Mouse (Mus musculus): ENCODE data around the gene Manf. TPM values are rescaled to one million over a fixed set of nuclear protein-coding genes. Genes with fewer than 3 reads are reported as not detected.

The Manf gene
- polyA plus RNA-seq, 2 experiments = 52.1 to 159 TPM

GRCm38 (mm10) chr9:106908715-106909114 lies 16.9 kb upstream of the Manf start:
- Histone ChIP-seq H3K9ac (replicated peaks) (no peak overlapping the region), H3K9me3 (ENCODE audit: control insufficient read depth, low read length) (no peaks in the 10 kb centered on the region), H3K4me3 (ENCODE audit: insufficient read depth in 1 of 2, low read depth in 2 of 2, low read length in 2 of 2) (no peak overlapping the region), H3K27me3 (ENCODE audit: control insufficient read depth, insufficient read depth, low read length) (no peaks in the 10 kb centered on the region), H3K4me1 (replicated peaks; ENCODE audit: control insufficient read depth in 2 of 2, insufficient read depth in 2 of 2, low read length in 1 of 2) (no peaks in the 10 kb centered on the region), H3K36me3 (replicated peaks; ENCODE audit: control insufficient read depth, insufficient read depth, low read depth) (no peaks in the 10 kb centered on the region), H3K4me2 (ENCODE audit: low read depth) (no peak overlapping the region), H3K27ac (no peak overlapping the region)
- TF ChIP-seq EP300 (IDR thresholded peaks at IDR 0.05; ENCODE audit: low read depth) (no peak), CTCF (IDR thresholded peaks at IDR 0.05; ENCODE audit: low read depth) (no peak)
- DNase-seq (ENCODE audit: low read depth in 3 of 3, low spot score in 3 of 3) = no peak
- 28% methylated on average over 5 of the region's 5 CpGs for WGBS (ENCODE audit: insufficient replicate concordance)
- 0 out of 2 replicates have a peak, but pooled peaks have one; percentile 37 for ATAC-seq (ENCODE audit: insufficient read depth)

DNA sequence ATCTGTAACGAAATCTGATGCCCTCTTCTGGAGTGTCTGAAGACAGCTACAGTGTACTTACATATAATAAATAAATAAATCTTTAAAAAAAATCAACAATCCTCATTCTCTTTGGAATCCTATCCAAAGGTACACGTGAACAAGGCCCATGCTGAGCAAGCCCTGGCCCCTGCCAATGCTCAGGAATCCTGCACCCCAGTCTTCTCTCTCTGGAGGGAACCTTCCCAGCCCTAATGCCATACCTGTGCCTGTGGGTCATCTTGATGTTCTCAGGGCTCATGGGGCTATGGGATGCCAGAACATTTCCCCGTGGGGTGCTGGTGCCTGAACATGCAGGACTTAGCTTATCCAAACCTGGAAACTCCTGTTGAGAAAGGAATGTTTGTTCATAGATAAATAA lies 16.4 kb upstream of the Manf start:
- Histone ChIP-seq H3K4me1 (replicated peaks; ENCODE audit: control insufficient read depth in 2 of 2, insufficient read depth in 2 of 2, low read length in 1 of 2) (no peaks in the 10 kb centered on the region), H3K36me3 (replicated peaks; ENCODE audit: control insufficient read depth, insufficient read depth, low read depth) (no peaks in the 10 kb centered on the region), H3K27ac (no peak overlapping the region), H3K9me3 (ENCODE audit: control insufficient read depth, low read length) (no peaks in the 10 kb centered on the region), H3K27me3 (ENCODE audit: control insufficient read depth, insufficient read depth, low read length) (no peaks in the 10 kb centered on the region), H3K4me3 (ENCODE audit: insufficient read depth in 1 of 2, low read depth in 2 of 2, low read length in 2 of 2) (no peak overlapping the region), H3K4me2 (ENCODE audit: low read depth) (no peak overlapping the region), H3K9ac (replicated peaks) (no peak overlapping the region)
- ATAC-seq (ENCODE audit: insufficient read depth) = no peak
- TF ChIP-seq CTCF (IDR thresholded peaks at IDR 0.05; ENCODE audit: low read depth) (no peak), EP300 (IDR thresholded peaks at IDR 0.05; ENCODE audit: low read depth) (no peak)
- 53% methylated on average over 3 of the region's 3 CpGs for WGBS (ENCODE audit: insufficient replicate concordance)
- DNase-seq (ENCODE audit: low read depth in 3 of 3, low spot score in 3 of 3) = no peak

- no peak for ATAC-seq (ENCODE audit: insufficient read depth)
- Histone ChIP-seq H3K9me3 (ENCODE audit: control insufficient read depth, low read length) (no peaks in the 10 kb centered on the region), H3K4me1 (replicated peaks; ENCODE audit: control insufficient read depth in 2 of 2, insufficient read depth in 2 of 2, low read length in 1 of 2) (no peaks in the 10 kb centered on the region), H3K9ac (replicated peaks) (no peak overlapping the region), H3K27me3 (ENCODE audit: control insufficient read depth, insufficient read depth, low read length) (no peaks in the 10 kb centered on the region), H3K36me3 (replicated peaks; ENCODE audit: control insufficient read depth, insufficient read depth, low read depth) (no peaks in the 10 kb centered on the region), H3K27ac (no peak overlapping the region), H3K4me2 (ENCODE audit: low read depth) (no peak overlapping the region), H3K4me3 (ENCODE audit: insufficient read depth in 1 of 2, low read depth in 2 of 2, low read length in 2 of 2) (no peak overlapping the region)
- TF ChIP-seq EP300 (IDR thresholded peaks at IDR 0.05; ENCODE audit: low read depth) (no peak), CTCF (IDR thresholded peaks at IDR 0.05; ENCODE audit: low read depth) (no peak)
- WGBS (ENCODE audit: insufficient replicate concordance) = 61% methylated on average over 8 of the region's 8 CpGs
- DNase-seq (ENCODE audit: low read depth in 3 of 3, low spot score in 3 of 3) = no peak
These were observed 14.8 kb upstream of the Manf start for GRCm38 (mm10) chr9:106906597-106906996.

DNA sequence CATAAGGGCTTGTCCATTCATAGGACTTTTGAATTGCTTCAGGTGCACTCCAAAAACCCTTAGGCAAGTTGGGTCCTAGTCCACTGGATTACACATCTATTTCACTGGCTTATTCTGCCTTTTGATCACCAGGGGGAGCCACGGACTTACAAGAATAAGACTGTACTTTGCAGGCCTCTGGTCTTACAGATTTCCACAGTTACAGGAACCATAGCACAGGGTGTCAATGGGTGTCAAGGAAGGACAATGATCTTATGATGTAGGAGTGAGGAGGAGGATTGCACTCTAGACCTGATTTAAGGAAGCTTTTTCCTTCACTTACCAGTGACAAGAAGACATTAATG lies 12.0 kb upstream of the Manf start:
- Histone ChIP-seq H3K9ac (replicated peaks) (no peak overlapping the region), H3K27ac (no peak overlapping the region), H3K4me1 (replicated peaks; ENCODE audit: control insufficient read depth in 2 of 2, insufficient read depth in 2 of 2, low read length in 1 of 2) (no peaks in the 10 kb centered on the region), H3K9me3 (ENCODE audit: control insufficient read depth, low read length) (no peaks in the 10 kb centered on the region), H3K4me3 (ENCODE audit: insufficient read depth in 1 of 2, low read depth in 2 of 2, low read length in 2 of 2) (no peak overlapping the region), H3K36me3 (replicated peaks; ENCODE audit: control insufficient read depth, insufficient read depth, low read depth) (no peaks in the 10 kb centered on the region), H3K27me3 (ENCODE audit: control insufficient read depth, insufficient read depth, low read length) (no peaks in the 10 kb centered on the region), H3K4me2 (ENCODE audit: low read depth) (no peak overlapping the region)
- TF ChIP-seq CTCF (IDR thresholded peaks at IDR 0.05; ENCODE audit: low read depth) (peak; percentile 57), EP300 (IDR thresholded peaks at IDR 0.05; ENCODE audit: low read depth) (no peak)
- DNase-seq (ENCODE audit: low read depth in 3 of 3, low spot score in 3 of 3) (peak in 1 of 3 experiments; percentile 41), ATAC-seq (ENCODE audit: insufficient read depth) (no peak)
- 3% methylated on average over 1 of the region's 1 CpGs for WGBS (ENCODE audit: insufficient replicate concordance)

DNA sequence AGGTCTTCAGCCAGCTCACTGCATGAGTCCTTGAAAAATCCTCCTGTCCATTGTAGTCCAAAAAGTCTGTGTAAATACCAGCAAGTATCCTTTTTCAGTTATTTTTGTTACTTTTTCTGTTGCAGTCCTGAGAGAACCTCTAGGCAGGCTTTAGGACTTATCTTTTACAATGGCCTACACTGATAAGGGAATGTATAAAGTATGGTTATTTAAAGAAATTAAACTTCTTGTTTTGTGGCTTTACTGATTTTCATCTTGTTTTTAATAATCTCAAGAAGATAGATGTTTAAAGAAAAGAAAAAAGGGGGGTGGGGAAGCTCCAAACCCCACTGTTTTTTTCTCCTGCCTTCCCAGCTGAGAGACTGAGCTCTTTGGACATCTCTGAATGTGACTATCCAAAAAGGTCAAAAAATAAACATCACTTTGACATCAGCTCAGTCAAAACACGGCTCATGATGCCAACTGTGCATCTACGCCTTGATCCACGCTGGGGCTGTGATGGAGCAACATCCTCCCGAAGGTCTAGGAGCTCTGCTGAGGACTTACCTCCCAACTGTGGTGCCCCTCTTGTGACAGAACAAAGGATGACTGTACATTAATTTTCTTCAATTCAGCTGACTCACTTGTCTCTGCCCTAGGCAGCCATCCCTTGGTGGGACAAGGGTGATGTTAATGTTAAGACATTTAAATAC lies 11.5 kb upstream of the Manf start:
- no peak overlapping the region for H3K27ac ChIP-seq
- ATAC-seq (ENCODE audit: insufficient read depth) = no peak

More for the DNA sequence above, 11.5 kb upstream of the Manf start:
- no peaks in the 10 kb centered on the region for H3K27me3 ChIP-seq (ENCODE audit: control insufficient read depth, insufficient read depth, low read length)
- H3K4me2 ChIP-seq (ENCODE audit: low read depth) = no peak overlapping the region
- no peaks in the 10 kb centered on the region for H3K4me1 ChIP-seq (replicated peaks; ENCODE audit: control insufficient read depth in 2 of 2, insufficient read depth in 2 of 2, low read length in 1 of 2)
- H3K36me3 ChIP-seq (replicated peaks; ENCODE audit: control insufficient read depth, insufficient read depth, low read depth) = no peaks in the 10 kb centered on the region
- no peak overlapping the region for H3K9ac ChIP-seq (replicated peaks)
- no peak for DNase-seq (ENCODE audit: low read depth in 3 of 3, low spot score in 3 of 3)
- no peaks in the 10 kb centered on the region for H3K9me3 ChIP-seq (ENCODE audit: control insufficient read depth, low read length)
- no peak overlapping the region for H3K4me3 ChIP-seq (ENCODE audit: insufficient read depth in 1 of 2, low read depth in 2 of 2, low read length in 2 of 2)
- TF ChIP-seq EP300 (IDR thresholded peaks at IDR 0.05; ENCODE audit: low read depth) (no peak), CTCF (IDR thresholded peaks at IDR 0.05; ENCODE audit: low read depth) (no peak)
- 48% methylated on average over 4 of the region's 4 CpGs for WGBS (ENCODE audit: insufficient replicate concordance)
